Mouse (Mus musculus) neutrophil, adult 5-6 weeks (primary cell): Measurements from ENCODE around the gene Gm973. TPM values are rescaled to one million over a fixed set of nuclear protein-coding genes. Genes with fewer than 3 reads are reported as not detected.

Source experiments
- ATAC-seq: fragments of 151-379, 151-347 bp; 2 replicates; pipeline ENCODE4 v1.8.0; 2017; ENCODE audit warnings: mild to moderate bottlenecking, moderate TSS enrichment; ENCODE audit not compliant: insufficient number of reproducible peaks, poor library complexity, low FRiP score, severe bottlenecking; ENCODE audit errors: extremely low read depth
- total RNA-seq: library from RNA; stranded (forward); fragments of 200-1000 nt; gene quantifications from 2 replicates; pipeline ENCODE4 v1.2.3, GENCODE M21; 2017

The Gm973 gene
- total RNA-seq, 1 experiment from 2014 or later = not detected

GRCm38 (mm10) chr1:59573843-59574242 is 57.8 kb downstream of the Gm973 start:
- no peak for ATAC-seq

GRCm38 (mm10) chr1:59574262-59575187 is 58.5 kb downstream of the Gm973 start:
- ATAC-seq = no peak

DNA sequence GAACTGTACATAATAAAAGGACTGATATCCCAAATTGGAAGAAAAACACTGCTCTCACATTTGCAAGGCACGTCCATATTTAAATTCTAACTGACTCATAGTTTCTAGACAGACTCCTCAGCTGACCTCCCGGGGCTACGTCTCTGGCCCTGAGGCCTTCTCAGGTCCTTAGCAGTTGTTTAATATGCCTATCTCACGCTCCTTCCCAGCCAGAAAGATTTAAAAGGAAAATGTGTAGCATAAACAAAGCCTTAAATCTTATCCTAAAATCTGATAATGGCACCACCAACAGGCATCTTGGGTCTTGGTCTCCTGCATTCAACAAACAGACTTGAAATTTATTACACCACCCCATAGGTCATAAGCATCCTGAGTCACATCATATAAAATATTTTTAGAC is 62.7 kb downstream of the Gm973 start:
- ATAC-seq = no peak

- no peak for ATAC-seq
Observed at GRCm38 (mm10) chr1:59579327-59579726, 63.3 kb downstream of the Gm973 start.

GRCm38 (mm10) chr1:59580131-59580751 is 64.2 kb downstream of the Gm973 start:
- ATAC-seq = no peak

GRCm38 (mm10) chr1:59580880-59581279 is 64.8 kb downstream of the Gm973 start:
- ATAC-seq = no peak

- ATAC-seq = no peak
Observed at GRCm38 (mm10) chr1:59584656-59585410, 68.8 kb downstream of the Gm973 start.

DNA sequence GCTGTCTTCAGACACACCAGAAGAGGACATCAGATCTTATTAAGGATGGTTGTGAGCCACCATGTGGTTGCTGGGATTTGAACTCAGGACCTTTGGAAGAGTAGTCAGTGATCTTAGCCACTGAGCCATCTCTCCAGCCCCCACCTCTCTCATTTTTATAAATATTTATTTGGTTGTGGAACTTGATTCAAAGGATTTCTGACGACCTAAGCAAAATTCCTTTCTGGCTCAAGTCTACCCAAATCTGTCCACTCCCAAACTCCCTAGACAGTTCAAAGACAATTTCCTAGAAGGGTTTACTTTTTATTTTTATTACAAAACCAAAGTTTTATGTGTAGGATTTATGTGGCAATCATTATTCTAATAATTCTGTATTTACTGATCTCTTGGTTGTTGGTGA is 73.2 kb downstream of the Gm973 start:
- ATAC-seq = no peak

DNA sequence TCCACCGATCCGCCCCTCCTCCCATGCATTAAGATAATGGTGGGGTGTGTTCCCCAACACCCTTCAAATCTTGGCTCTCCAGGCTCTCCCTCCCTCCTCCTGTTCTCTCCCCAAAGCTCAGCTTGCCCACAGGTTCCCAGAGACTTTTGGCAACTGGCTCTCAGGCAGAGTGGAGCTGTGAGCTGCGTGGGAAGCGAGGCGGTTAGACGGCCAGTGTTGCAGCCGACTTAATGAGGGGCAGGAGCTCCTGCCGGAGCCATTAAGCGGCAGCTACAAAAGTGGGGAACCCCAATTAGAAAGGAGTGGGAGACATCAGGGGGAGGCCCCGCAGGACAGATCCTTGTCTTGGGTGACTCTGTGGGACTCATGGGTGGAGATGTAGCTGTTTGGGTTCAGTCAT is 76.3 kb downstream of the Gm973 start:
- ATAC-seq = no peak

DNA sequence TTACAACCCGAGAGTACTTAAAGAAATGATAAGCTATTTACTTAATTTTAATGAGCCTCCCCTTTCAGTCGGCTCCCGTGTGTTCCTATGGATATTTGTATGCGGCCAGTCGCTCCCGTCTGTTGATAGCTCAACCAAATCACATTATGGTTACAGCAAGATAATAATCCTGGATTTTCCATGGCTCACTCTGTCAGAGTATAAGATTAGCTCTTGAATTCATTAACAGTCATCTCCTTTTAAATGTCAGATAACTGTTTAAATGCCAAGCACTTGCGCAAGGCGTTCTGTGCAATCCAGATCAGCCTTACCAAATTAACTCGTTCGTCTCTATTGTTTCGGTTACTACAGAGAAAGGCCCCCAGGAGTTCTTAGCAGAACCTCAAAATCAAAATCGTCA is 76.8 kb downstream of the Gm973 start:
- no peak for ATAC-seq

GRCm38 (mm10) chr1:59593622-59594035 is 77.6 kb downstream of the Gm973 start:
- ATAC-seq = no peak

- ATAC-seq = no peak
Observed at GRCm38 (mm10) chr1:59594586-59595266, 78.7 kb downstream of the Gm973 start.

- ATAC-seq = no peak
Observed at GRCm38 (mm10) chr1:59595609-59596008, 79.5 kb downstream of the Gm973 start.

GRCm38 (mm10) chr1:59602531-59603416 is 86.7 kb downstream of the Gm973 start:
- no peak for ATAC-seq

DNA sequence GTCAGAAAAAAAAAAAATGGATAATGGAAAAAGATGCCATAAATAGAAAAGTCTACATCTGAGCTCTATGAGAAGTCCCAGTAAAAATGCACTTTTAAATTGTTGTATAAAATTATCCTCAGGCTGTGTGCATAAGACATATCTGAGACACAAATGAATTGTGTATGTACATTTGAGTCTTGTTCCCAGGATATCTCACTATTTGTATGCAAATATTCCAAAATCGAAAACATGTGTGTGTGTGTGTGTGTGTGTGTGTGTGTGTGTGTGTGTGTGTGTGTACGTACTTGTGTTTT is 87.3 kb downstream of the Gm973 start:
- ATAC-seq = no peak

DNA sequence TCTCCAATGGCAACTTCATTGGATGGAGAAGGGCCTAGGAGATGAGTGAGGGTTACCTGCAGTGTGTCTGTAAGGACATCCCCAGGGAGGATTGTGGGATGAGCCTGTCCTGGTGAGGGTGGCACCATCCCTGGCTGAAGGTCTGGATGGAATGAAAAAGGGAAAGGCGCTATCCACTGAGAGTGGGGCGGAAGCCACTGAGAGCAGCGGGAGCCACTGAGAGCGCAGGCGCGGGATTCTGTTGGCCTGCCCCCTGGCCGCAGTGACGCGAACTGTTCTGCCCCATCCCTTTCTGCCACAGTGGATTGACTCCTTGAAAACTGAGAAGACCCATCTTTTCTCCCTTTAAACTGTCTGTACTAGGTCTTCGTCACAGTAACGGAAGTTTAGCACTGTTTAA is 87.8 kb downstream of the Gm973 start:
- ATAC-seq = no peak

GRCm38 (mm10) chr1:59606479-59606878 is 90.4 kb downstream of the Gm973 start:
- ATAC-seq = no peak

- no peak for ATAC-seq
Observed at GRCm38 (mm10) chr1:59607071-59607470, 91.0 kb downstream of the Gm973 start.
